Comparison of ENCODE assay signal across 9 mouse cellular contexts in the genomic region with DNA sequence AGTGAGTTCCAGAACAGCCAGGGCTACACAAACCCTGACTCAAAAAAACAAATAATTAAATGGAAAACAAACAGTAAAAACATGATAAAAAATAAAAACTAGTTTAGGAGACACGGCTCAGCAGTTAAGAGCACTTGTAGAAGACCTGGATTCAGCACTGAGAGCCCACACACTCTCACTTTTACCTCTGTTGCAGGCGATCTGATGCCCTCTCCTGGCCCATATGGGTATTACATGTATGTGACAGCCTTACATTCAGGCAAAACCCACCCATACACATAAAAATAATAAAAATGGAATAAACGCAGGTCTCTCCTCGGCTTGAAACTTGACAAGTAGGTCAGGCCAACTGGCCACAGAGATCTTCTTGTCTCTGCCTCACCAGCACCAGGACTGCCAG. TPM values are rescaled to one million over a fixed set of nuclear protein-coding genes. Genes with fewer than 3 reads are reported as not detected.
DNase-seq lines count a peak whose midpoint lies in the region; ATAC-seq and TF ChIP-seq lines count a peak whose summit lies in the region.
"Had no signal": no experiment of that assay in that cellular context is flagged by ENCODE, and none has a peak within 500 bp of the region (broad histone marks: within the 10 kb centered on the region; RNA-seq: fewer than 3 reads in every experiment).

No protein-coding gene starts in this region.

- TF ChIP-seq CTCF in kidney, adult 2 months (conservative IDR thresholded peaks at IDR 0.05; ENCODE audit: insufficient read depth, insufficient read length, low read depth, low read length) = peak; percentile 87
- peak; percentile 92 for TF ChIP-seq CTCF in stomach, postnatal 0 days (IDR thresholded peaks at IDR 0.05; ENCODE audit: low read depth)

- peak; percentile 90 for DNase-seq in CD4-positive, CD25-positive, alpha-beta regulatory T cell, adult 2 months (ENCODE audit: low read depth, low spot score)
- DNase-seq in adrenal gland, adult 18-20 months (ENCODE audit: low spot score in 2 of 2) = peak; percentile 63 to 79
- DNase-seq in embryo, embryonic 10 days (ENCODE audit: low spot score) = peak; percentile 91
- DNase-seq in gastrocnemius, postnatal 14 days = peak; percentile 61
- DNase-seq in kidney, adult 2 months = peak; percentile 88
- DNase-seq in limb, embryonic 10.5 days (ENCODE audit: low spot score) = peak; percentile 72
- DNase-seq in naive thymus-derived CD4-positive, alpha-beta T cell, adult 2 months (ENCODE audit: low read depth) = peak; percentile 89
- DNase-seq in stomach, postnatal 0 days (ENCODE audit: low spot score) = peak; percentile 72

- H3K4me3 ChIP-seq in kidney, adult 2 months (ENCODE audit: insufficient read depth, low read depth, low read length) = no peak overlapping the region
- H3K4me3 ChIP-seq in limb, embryonic 10.5 days = no peak overlapping the region
- H3K4me3 ChIP-seq in stomach, postnatal 0 days (ENCODE audit: low read depth, low read length) = no peak overlapping the region

- WGBS in kidney, adult 2 months = 0% methylated on average over 4 of the region's 4 CpGs
- WGBS in limb, embryonic 10.5 days = 17% methylated on average over 4 of the region's 4 CpGs
- 3% methylated on average over 4 of the region's 4 CpGs for WGBS in stomach, postnatal 0 days

- H3K27ac ChIP-seq in kidney, adult 2 months (ENCODE audit: insufficient read depth, low read depth, low read length) = no peak overlapping the region
- H3K27ac ChIP-seq in limb, embryonic 10.5 days = no peak overlapping the region
- H3K27ac ChIP-seq in stomach, postnatal 0 days (replicated peaks) = no peak overlapping the region

- ATAC-seq in stomach, postnatal 0 days (ENCODE audit: low FRiP score, low TSS enrichment) = peak; percentile 61; the same call in 1 of the 2 replicates

- H3K4me1 ChIP-seq in kidney, adult 2 months (ENCODE audit: control insufficient read depth, insufficient read depth, low read length) = no peaks in the 10 kb centered on the region
- peaks cover 6% of the 10 kb centered on the region for H3K4me1 ChIP-seq in limb, embryonic 10.5 days
- H3K4me1 ChIP-seq in stomach, postnatal 0 days (replicated peaks; ENCODE audit: control insufficient read depth, insufficient read depth) = no peaks in the 10 kb centered on the region

- no peaks in the 10 kb centered on the region for H3K9me3 ChIP-seq in limb, embryonic 10.5 days (replicated peaks)
- no peaks in the 10 kb centered on the region for H3K9me3 ChIP-seq in stomach, postnatal 0 days (ENCODE audit: control insufficient read depth, low read length)

- no peak for TF ChIP-seq POLR2A in kidney, adult 2 months (IDR thresholded peaks at IDR 0.05; ENCODE audit: low read depth, low read length)

- no peak overlapping the region for H3K4me2 ChIP-seq in stomach, postnatal 0 days (replicated peaks; ENCODE audit: low read depth)

- H3K27me3 ChIP-seq in kidney, adult 2 months (replicated peaks; ENCODE audit: control insufficient read depth, insufficient read depth, low read length) = no peaks in the 10 kb centered on the region
- peaks cover 28% of the 10 kb centered on the region for H3K27me3 ChIP-seq in limb, embryonic 10.5 days (ENCODE audit: low read depth, poor library complexity, severe bottlenecking)
- H3K27me3 ChIP-seq in stomach, postnatal 0 days (ENCODE audit: control insufficient read depth, insufficient read depth, low read length) = no peaks in the 10 kb centered on the region

- intact Hi-C loops in gastrocnemius, postnatal 14 days (cut with DNase I; ENCODE audit: low total_unique reads) = loop anchor here (10.0 kb wide), 1 partner anchor 70 kb away; the partner anchor contains the start of gene Maml1

- TF ChIP-seq EP300 in stomach, postnatal 0 days (optimal IDR thresholded peaks at IDR 0.05) = no peak

- H3K9ac ChIP-seq in stomach, postnatal 0 days (ENCODE audit: low read length) = no peak overlapping the region

- H3K36me3 ChIP-seq in kidney, adult 2 months (ENCODE audit: control insufficient read depth, insufficient read depth, low read length) = no peaks in the 10 kb centered on the region
- no peaks in the 10 kb centered on the region for H3K36me3 ChIP-seq in limb, embryonic 10.5 days
- H3K36me3 ChIP-seq in stomach, postnatal 0 days (ENCODE audit: control insufficient read depth, insufficient read depth, low read length) = no peaks in the 10 kb centered on the region

RNA-seq across cellular contexts. Expression of gene Cby3, which starts 10.3 kb away (rescaled TPM):
- total RNA-seq in adrenal gland, adult 18-20 months (2021) = not detected
- total RNA-seq in gastrocnemius, postnatal 14 days (2021) = not detected
- polyA plus RNA-seq in kidney, adult 2 months (2012; rRNA removed) = 1.3 TPM in 2 replicates
- 0.43 TPM in 1 of 2 replicates, not detected in the other for polyA plus RNA-seq in limb, embryonic 10.5 days (2016; fragmentation: Nextera tagmentation; extraction: Ambion mirVana)
- 0.15 and 0.28 TPM in 2 replicates for polyA plus RNA-seq in stomach, postnatal 0 days (2015; fragmentation: Nextera tagmentation; extraction: Ambion mirVana)
- total RNA-seq: gastrocnemius, postnatal 36 days had no signal

RNA-seq across cellular contexts. Expression of gene Hnrnph1, which starts 12.2 kb away (rescaled TPM):
- total RNA-seq in adrenal gland, adult 18-20 months (2021) = 100 to 1,000 TPM; 281 to 308 TPM
- total RNA-seq in gastrocnemius, postnatal 14 days (2021) = 10 to 100 TPM; 77.9 to 81.6 TPM
- polyA plus RNA-seq in kidney, adult 2 months (2012; rRNA removed) = 40.2 and 65.0 TPM in 2 replicates
- polyA plus RNA-seq in limb, embryonic 10.5 days (2016; fragmentation: Nextera tagmentation; extraction: Ambion mirVana) = 586 and 668 TPM in 2 replicates
- polyA plus RNA-seq in stomach, postnatal 0 days (2015; fragmentation: Nextera tagmentation; extraction: Ambion mirVana) = 113 and 115 TPM in 2 replicates

RNA-seq across cellular contexts. Expression of gene Canx, which starts 39.1 kb away (rescaled TPM):
- total RNA-seq in adrenal gland, adult 18-20 months (2021) = 100 to 1,000 TPM; 431 to 540 TPM
- 100 to 1,000 TPM; 104 to 133 TPM for total RNA-seq in gastrocnemius, postnatal 14 days (2021)
- 84.1 and 118 TPM in 2 replicates for polyA plus RNA-seq in kidney, adult 2 months (2012; rRNA removed)
- 311 and 334 TPM in 2 replicates for polyA plus RNA-seq in limb, embryonic 10.5 days (2016; fragmentation: Nextera tagmentation; extraction: Ambion mirVana)
- polyA plus RNA-seq in stomach, postnatal 0 days (2015; fragmentation: Nextera tagmentation; extraction: Ambion mirVana) = 171 and 181 TPM in 2 replicates
